Mouse (Mus musculus) MEL (cell line): ENCODE data around the gene Psen2. TPM values are rescaled to one million over a fixed set of nuclear protein-coding genes. Genes with fewer than 3 reads are reported as not detected.

Experiments used
- DNase-seq: peaks from one replicate; pipeline ENCODE4 v3.0.0; 2011; ENCODE audit warnings: low read depth, low spot score
- H3K27ac ChIP-seq: 2 replicates; pipeline ENCODE4 v1.5.1; 2012; ENCODE audit warnings: low read depth, mild to moderate bottlenecking, control low read depth, low read length, moderate library complexity; ENCODE audit not compliant: control insufficient read depth
- H3K27me3 ChIP-seq, 2 experiments: fragments of 150-350 bp in 1 of 2; sonication (generic) in 1 of 2; 2 replicates each; pipeline ENCODE4 v1.6.1; 2012; ENCODE audit warnings: low read length in 2 of 2, mild to moderate bottlenecking in 2 of 2, improper control_type of control experiment in 1 of 2, moderate library complexity in 1 of 2; ENCODE audit not compliant: insufficient read depth in 2 of 2, control insufficient read depth in 1 of 2
- H3K36me3 ChIP-seq, 2 experiments: 2 replicates each; pipeline ENCODE4 v1.6.1; 2012 to 2014; ENCODE audit warnings: low read length in 2 of 2, improper control_type of control experiment in 1 of 2, inconsistent platforms in 1 of 2, mild to moderate bottlenecking in 1 of 2; ENCODE audit not compliant: insufficient read depth in 2 of 2, control insufficient read depth in 1 of 2
- H3K4me1 ChIP-seq, 2 experiments: fragments of 150-350 bp in 1 of 2; sonication (generic) in 1 of 2; 2 replicates each; pipeline ENCODE4 v1.6.1; 2012; ENCODE audit warnings: low read length in 2 of 2, improper control_type of control experiment in 1 of 2, mild to moderate bottlenecking in 1 of 2; ENCODE audit not compliant: insufficient read depth in 2 of 2, control insufficient read depth in 1 of 2
- H3K4me3 ChIP-seq, 2 experiments: fragments of 150-350 bp in 1 of 2; sonication (generic) in 1 of 2; 2 replicates each; pipeline ENCODE4 v1.5.1; 2012; ENCODE audit warnings: low read depth in 2 of 2, low read length in 2 of 2, mild to moderate bottlenecking in 2 of 2, moderate library complexity in 2 of 2, control low read depth in 1 of 2, improper control_type of control experiment in 1 of 2; ENCODE audit not compliant: control insufficient read depth in 1 of 2, insufficient read depth in 1 of 2
- H3K79me2 ChIP-seq: 2 replicates; pipeline ENCODE4 v1.6.1; 2012; ENCODE audit warnings: mild to moderate bottlenecking, low read length, moderate library complexity; ENCODE audit not compliant: control insufficient read depth, poor library complexity, insufficient read depth
- H3K9ac ChIP-seq: 2 replicates; pipeline ENCODE4 v1.6.1; 2012; ENCODE audit warnings: low read depth, mild to moderate bottlenecking, control low read depth, low read length, moderate library complexity; ENCODE audit not compliant: control insufficient read depth, poor library complexity, severe bottlenecking
- H3K9me3 ChIP-seq: fragments of 150-350 bp; sonication (generic); replicated peaks from 2 replicates; pipeline ENCODE4 v1.6.1; 2012; ENCODE audit warnings: mild to moderate bottlenecking, low read length, improper control_type of control experiment, moderate library complexity; ENCODE audit not compliant: insufficient read depth
- BHLHE40 ChIP-seq: IDR thresholded peaks from 2 replicates; pipeline ENCODE4 v1.6.1; 2012; ENCODE audit warnings: low read depth, mild to moderate bottlenecking, inconsistent platforms, low read length, improper control_type of control experiment, borderline replicate concordance
- CHD2 ChIP-seq: IDR thresholded peaks from 2 replicates; pipeline ENCODE4 v1.6.1; 2011; ENCODE audit warnings: low read length, improper control_type of control experiment
- CTCF ChIP-seq, 3 experiments: IDR thresholded peaks in 2 of 3; conservative IDR thresholded peaks in 1 of 3; 2 replicates each; pipeline ENCODE4 v1.5.1; 2011 to 2012; ENCODE audit warnings: low read length in 3 of 3, low read depth in 2 of 3, mild to moderate bottlenecking in 2 of 3, improper control_type of control experiment in 1 of 3, inconsistent platforms in 1 of 3, mixed read lengths in 1 of 3, moderate library complexity in 1 of 3; ENCODE audit not compliant: control insufficient read depth in 1 of 3, insufficient read depth in 1 of 3, poor library complexity in 1 of 3, severe bottlenecking in 1 of 3
- E2F4 ChIP-seq: IDR thresholded peaks from 2 replicates; pipeline ENCODE4 v1.6.1; 2011; ENCODE audit warnings: low read depth, low read length, improper control_type of control experiment, borderline replicate concordance
- ELF1 ChIP-seq: IDR thresholded peaks from 2 replicates; pipeline ENCODE4 v1.6.1; 2014; ENCODE audit warnings: low read depth, mild to moderate bottlenecking, inconsistent platforms, low read length, improper control_type of control experiment, moderate library complexity
- EP300 ChIP-seq, 2 experiments: IDR thresholded peaks; 2 replicates each; pipeline ENCODE4 v1.6.1; 2011; ENCODE audit warnings: improper control_type of control experiment in 2 of 2, low read length in 2 of 2, low read depth in 1 of 2, mild to moderate bottlenecking in 1 of 2
- ETS1 ChIP-seq: IDR thresholded peaks from 2 replicates; pipeline ENCODE4 v1.6.1; 2012; ENCODE audit warnings: low read depth, mild to moderate bottlenecking, inconsistent platforms, low read length, improper control_type of control experiment, moderate library complexity
- GABPA ChIP-seq: IDR thresholded peaks from 2 replicates; pipeline ENCODE4 v1.6.1; 2012; ENCODE audit warnings: low read depth, mild to moderate bottlenecking, inconsistent platforms, low read length, improper control_type of control experiment, moderate library complexity
- HCFC1 ChIP-seq: IDR thresholded peaks from 2 replicates; pipeline ENCODE4 v1.6.1; 2012; ENCODE audit warnings: low read depth, mild to moderate bottlenecking, inconsistent platforms, low read length, improper control_type of control experiment, moderate library complexity
- MAFK ChIP-seq: IDR thresholded peaks from 2 replicates; pipeline ENCODE4 v1.6.1; 2011; ENCODE audit warnings: low read depth, mild to moderate bottlenecking, low read length, improper control_type of control experiment, borderline replicate concordance
- MYB ChIP-seq: IDR thresholded peaks from 2 replicates; pipeline ENCODE4 v1.6.1; 2011; ENCODE audit warnings: mild to moderate bottlenecking, low read depth, low read length, improper control_type of control experiment
- MYC ChIP-seq: IDR thresholded peaks from 2 replicates; pipeline ENCODE4 v1.6.1; 2011; ENCODE audit warnings: low read depth, mild to moderate bottlenecking, low read length, improper control_type of control experiment, moderate library complexity
- NELFE ChIP-seq: IDR thresholded peaks from 2 replicates; pipeline ENCODE4 v1.6.1; 2011; ENCODE audit warnings: low read depth, low read length, improper control_type of control experiment
- NRF1 ChIP-seq: IDR thresholded peaks from 2 replicates; pipeline ENCODE4 v1.6.1; 2014; ENCODE audit warnings: low read depth, mild to moderate bottlenecking, inconsistent platforms, low read length, improper control_type of control experiment, moderate library complexity; ENCODE audit not compliant: poor library complexity, insufficient read depth, severe bottlenecking
- POLR2AphosphoS2 ChIP-seq: IDR thresholded peaks from 2 replicates; pipeline ENCODE4 v1.6.1; 2011; ENCODE audit warnings: low read length, improper control_type of control experiment
- POLR2AphosphoS5 ChIP-seq: IDR thresholded peaks from 2 replicates; pipeline ENCODE4 v1.6.1; 2012; ENCODE audit warnings: low read depth, borderline replicate concordance, mild to moderate bottlenecking, inconsistent platforms, low read length, moderate library complexity, mixed read lengths
- RAD21 ChIP-seq: IDR thresholded peaks from 2 replicates; pipeline ENCODE4 v1.6.1; 2011; ENCODE audit warnings: mild to moderate bottlenecking, low read depth, low read length, improper control_type of control experiment
- SIN3A ChIP-seq: IDR thresholded peaks from 2 replicates; pipeline ENCODE4 v1.6.1; 2012; ENCODE audit warnings: low read length, improper control_type of control experiment, inconsistent platforms
- SMC3 ChIP-seq: IDR thresholded peaks from 2 replicates; pipeline ENCODE4 v1.6.1; 2011; ENCODE audit warnings: low read depth, low read length, improper control_type of control experiment
- TAL1 ChIP-seq: IDR thresholded peaks from 2 replicates; pipeline ENCODE4 v1.6.1; 2012; ENCODE audit warnings: mild to moderate bottlenecking, inconsistent platforms, low read length, moderate library complexity, mixed read lengths
- TBP ChIP-seq: IDR thresholded peaks from 2 replicates; pipeline ENCODE4 v1.8.0; 2011; ENCODE audit warnings: low read depth, low read length, improper control_type of control experiment
- TCF12 ChIP-seq: IDR thresholded peaks from 2 replicates; pipeline ENCODE4 v1.6.1; 2014; ENCODE audit warnings: low read depth, mild to moderate bottlenecking, inconsistent platforms, low read length, improper control_type of control experiment, moderate library complexity
- UBTF ChIP-seq: IDR thresholded peaks from 2 replicates; pipeline ENCODE4 v1.6.1; 2012; ENCODE audit warnings: low read depth, mild to moderate bottlenecking, inconsistent platforms, low read length, improper control_type of control experiment, moderate library complexity, borderline replicate concordance; ENCODE audit not compliant: insufficient read depth
- USF1 ChIP-seq: IDR thresholded peaks from 2 replicates; pipeline ENCODE4 v1.6.1; 2014; ENCODE audit warnings: low read depth, mild to moderate bottlenecking, inconsistent platforms, low read length, improper control_type of control experiment, moderate library complexity
- ZKSCAN1 ChIP-seq: IDR thresholded peaks from 2 replicates; pipeline ENCODE4 v1.6.1; 2012; ENCODE audit warnings: low read depth, mild to moderate bottlenecking, inconsistent platforms, low read length, improper control_type of control experiment, moderate library complexity
- ZMIZ1 ChIP-seq: IDR thresholded peaks from 2 replicates; pipeline ENCODE4 v1.6.1; 2012; ENCODE audit warnings: low read depth, mild to moderate bottlenecking, inconsistent platforms, low read length, improper control_type of control experiment, moderate library complexity
- ZNF384 ChIP-seq: IDR thresholded peaks from 2 replicates; pipeline ENCODE4 v1.6.1; 2012; ENCODE audit warnings: low read depth, mild to moderate bottlenecking, inconsistent platforms, low read length, improper control_type of control experiment
- polyA plus RNA-seq, 2 experiments: library from polyadenylated mRNA; stranded (reverse) in 1 of 2; unstranded in 1 of 2; fragments of >175 nt in 1 of 2; fragments of >200 nt in 1 of 2; gene quantifications; 2 replicates each; pipeline versions ENCODE4 v1.2.1 to v1.2.4; 2012; ENCODE audit warnings: low replicate concordance in 2 of 2, low read depth in 1 of 2; ENCODE audit not compliant: insufficient read length in 2 of 2, insufficient read depth in 1 of 2, missing spikeins in 1 of 2
- total RNA-seq: library from RNA; depleted of rRNA; stranded (reverse); fragments of 300-350 nt; gene quantifications from 2 replicates; pipeline ENCODE4 v1.2.3, GENCODE M21; 2012

Psen2 gene
- total and polyA plus RNA-seq, 3 experiments, result 35.0 to 39.2 TPM; not detected in 1

DNA sequence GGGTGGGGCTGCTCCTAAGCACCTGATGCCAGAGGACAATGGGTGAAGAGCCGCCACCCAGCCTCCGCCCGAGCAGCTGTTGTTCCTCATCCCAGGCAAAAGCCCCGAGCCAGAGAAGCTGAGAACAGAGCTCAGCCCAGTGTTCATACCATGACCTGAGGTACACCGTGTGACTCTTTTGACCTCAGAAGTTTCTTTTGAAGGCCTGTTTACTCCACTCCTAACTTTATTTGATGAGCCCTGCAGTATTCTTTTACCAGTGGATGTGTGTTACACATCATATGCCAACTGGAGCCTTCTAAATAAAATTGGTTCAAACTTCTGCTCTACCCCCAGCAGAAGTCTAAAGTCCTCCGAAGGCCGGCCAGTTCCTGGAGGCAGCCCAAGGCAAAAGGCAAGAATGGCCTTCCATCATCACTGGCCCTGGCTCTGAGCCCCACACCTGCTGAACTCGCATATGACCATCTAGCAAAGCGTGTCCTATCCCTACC is 52.4 kb downstream of the Psen2 start:
- no peaks in the 10 kb centered on the region for H3K27me3 ChIP-seq
- no peak for DNase-seq
- no peaks in the 10 kb centered on the region for H3K79me2 ChIP-seq
- TF ChIP-seq UBTF (no peak), HCFC1 (no peak), SMC3 (no peak), NELFE (no peak), ZNF384 (no peak), ETS1 (no peak), POLR2AphosphoS2 (no peak), NRF1 (no peak), CTCF (IDR thresholded peaks at IDR 0.05 in 2 of 3, conservative IDR thresholded peaks at IDR 0.05 in 1 of 3; ENCODE audit: control insufficient read depth in 1 of 3, insufficient read depth in 1 of 3, low read depth in 2 of 3, low read length in 3 of 3, poor library complexity in 1 of 3, severe bottlenecking in 1 of 3) (no peak), BHLHE40 (no peak), ZMIZ1 (no peak), MAFK (no peak), ZKSCAN1 (no peak), MYB (no peak), TBP (no peak), TAL1 (no peak), E2F4 (no peak), EP300 (IDR thresholded peaks at IDR 0.05; ENCODE audit: low read depth in 1 of 2, low read length in 2 of 2) (no peak)
- H3K27ac ChIP-seq, result no peak overlapping the region
- no peaks in the 10 kb centered on the region for H3K36me3 ChIP-seq
- H3K9me3 ChIP-seq, result no peaks in the 10 kb centered on the region
- no peaks in the 10 kb centered on the region for H3K4me1 ChIP-seq
- no peak overlapping the region for H3K9ac ChIP-seq
- no peak overlapping the region for H3K4me3 ChIP-seq

DNA sequence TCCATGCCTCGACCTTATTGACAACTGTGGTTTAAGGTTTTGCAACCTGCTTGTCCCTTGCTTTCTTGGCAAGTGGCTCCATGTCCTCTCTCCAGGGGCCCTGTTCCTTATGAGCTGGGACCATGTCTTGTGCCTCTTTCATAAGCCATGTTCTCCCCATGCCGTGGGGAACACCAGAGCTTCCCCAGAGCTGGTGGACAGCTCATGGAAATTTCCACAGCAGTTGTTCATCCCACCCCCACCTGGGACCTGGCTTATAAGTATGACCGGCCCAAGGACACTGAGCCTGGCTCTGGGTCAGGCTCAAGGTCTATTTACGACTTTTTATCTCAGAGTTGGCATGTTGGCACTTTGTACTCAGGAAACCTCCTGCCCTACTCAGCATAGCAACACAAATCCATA is 53.2 kb downstream of the Psen2 start:
- Histone ChIP-seq H3K9me3 (no peaks in the 10 kb centered on the region), H3K4me3 (no peak overlapping the region), H3K9ac (no peak overlapping the region), H3K27me3 (no peaks in the 10 kb centered on the region), H3K27ac (no peak overlapping the region), H3K4me1 (no peaks in the 10 kb centered on the region), H3K36me3 (no peaks in the 10 kb centered on the region), H3K79me2 (no peaks in the 10 kb centered on the region)
- no peak for DNase-seq
- TF ChIP-seq ELF1 (no peak), GABPA (no peak), CHD2 (no peak), HCFC1 (no peak), MYC (no peak), NRF1 (no peak), BHLHE40 (no peak), NELFE (no peak), USF1 (no peak), RAD21 (no peak), SIN3A (no peak), POLR2AphosphoS5 (no peak), TCF12 (no peak), EP300 (IDR thresholded peaks at IDR 0.05; ENCODE audit: low read depth in 1 of 2, low read length in 2 of 2) (no peak)
